Mouse (Mus musculus) liver, postnatal 0 days (tissue): ENCODE data around the gene Pias4.
"Not testable (repeated sequence)": the region's sequence is repeated elsewhere in the genome, so short reads cannot be mapped to it uniquely, and the experiment has no call there.

ENCODE experiments used
- CTCF ChIP-seq: sonication (generic); IDR thresholded peaks from 2 replicates; pipeline ENCODE4 v1.5.1; 2016; ENCODE audit warnings: antibody characterized with exemption, low read depth
- EP300 ChIP-seq: IDR thresholded peaks from 2 replicates; pipeline ENCODE4 v1.6.1; 2016; ENCODE audit warnings: antibody characterized with exemption, low read depth, mild to moderate bottlenecking

DNA sequence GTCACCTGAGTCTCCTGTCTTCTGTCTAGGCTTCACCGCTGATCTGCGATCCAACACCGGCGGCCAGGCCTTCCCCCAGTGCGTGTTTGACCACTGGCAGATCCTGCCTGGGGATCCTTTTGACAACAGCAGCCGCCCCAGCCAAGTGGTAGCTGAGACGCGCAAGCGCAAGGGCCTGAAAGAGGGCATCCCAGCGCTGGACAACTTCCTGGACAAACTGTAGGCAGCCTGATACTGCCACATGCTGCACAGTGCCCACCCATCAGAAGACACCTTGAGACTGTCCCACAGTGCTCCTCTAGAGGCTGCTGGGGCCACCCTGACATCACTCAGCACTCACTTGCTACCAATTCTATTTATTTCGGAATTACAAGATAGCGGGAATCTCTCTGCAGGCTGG, 14.1 kb upstream of the Pias4 start:
- not testable (repeated sequence) for TF ChIP-seq CTCF, EP300
